Mouse (Mus musculus) liver, embryonic 14.5 days (tissue): ENCODE data around the gene Olfr1378. TPM values are rescaled to one million over a fixed set of nuclear protein-coding genes. Genes with fewer than 3 reads are reported as not detected.
A peak's percentile ranks its signal among the peaks of the same experiment; 100 is the strongest.

ENCODE experiments used
- ATAC-seq: fragments of 200-750 bp; cut with Nextera tagmentation; 2 replicates; pipeline ENCODE4 v1.8.0; 2017; ENCODE audit warnings: moderate number of reproducible peaks, mild to moderate bottlenecking, moderate library complexity; ENCODE audit not compliant: insufficient read depth
- DNase-seq, 3 experiments: peaks; one replicate each; pipeline ENCODE4 v3.0.0-alpha.2; 2012 to 2013; ENCODE audit warnings: low read depth in 3 of 3, low spot score in 3 of 3
- H3K27ac ChIP-seq: fragments of 300-500 bp; sonication (generic); 2 replicates; pipeline ENCODE4 v1.5.1; 2014; ENCODE audit warnings: moderate library complexity, mild to moderate bottlenecking, control low read depth, inconsistent platforms
- H3K27me3 ChIP-seq: fragments of 300-500 bp; sonication (generic); 2 replicates; pipeline ENCODE4 v1.6.1; 2014; ENCODE audit warnings: mild to moderate bottlenecking, low read length, moderate library complexity; ENCODE audit not compliant: control insufficient read depth, insufficient read depth
- H3K36me3 ChIP-seq: fragments of 300-500 bp; sonication (generic); replicated peaks from 2 replicates; pipeline ENCODE4 v1.6.1; 2014; ENCODE audit warnings: low read depth; ENCODE audit not compliant: control insufficient read depth, insufficient read depth
- H3K4me1 ChIP-seq, 2 experiments: fragments of 200-500 bp in 1 of 2; fragments of 300-500 bp in 1 of 2; sonication (generic) in 1 of 2; replicated peaks; 2 replicates each; pipeline ENCODE4 v1.6.1; 2012 to 2014; ENCODE audit warnings: antibody characterized with exemption in 1 of 2, inconsistent platforms in 1 of 2, low read length in 1 of 2; ENCODE audit not compliant: control insufficient read depth in 2 of 2, insufficient read depth in 2 of 2
- H3K4me2 ChIP-seq: fragments of 300-500 bp; sonication (generic); 2 replicates; pipeline ENCODE4 v1.6.1; 2014; ENCODE audit warnings: low read depth, mild to moderate bottlenecking, control low read depth, moderate library complexity
- H3K4me3 ChIP-seq, 2 experiments: fragments of 200-500 bp in 1 of 2; fragments of 300-500 bp in 1 of 2; sonication (generic) in 1 of 2; 2 replicates each; pipeline ENCODE4 v1.5.1; 2012 to 2014; ENCODE audit warnings: low read depth in 2 of 2, low read length in 2 of 2, mild to moderate bottlenecking in 2 of 2, control low read depth in 1 of 2, inconsistent platforms in 1 of 2, moderate library complexity in 1 of 2; ENCODE audit not compliant: insufficient read depth in 1 of 2
- H3K9ac ChIP-seq: fragments of 300-500 bp; sonication (generic); replicated peaks from 2 replicates; pipeline ENCODE4 v1.6.1; 2014; ENCODE audit warnings: mild to moderate bottlenecking, control low read depth, moderate library complexity
- H3K9me3 ChIP-seq: fragments of 300-500 bp; sonication (generic); 2 replicates; pipeline ENCODE4 v1.6.1; 2016; ENCODE audit warnings: low read length, mixed read lengths; ENCODE audit not compliant: control insufficient read depth
- CTCF ChIP-seq: IDR thresholded peaks from 2 replicates; pipeline ENCODE4 v1.5.1; 2016; ENCODE audit warnings: antibody characterized with exemption, low read depth, control low read depth
- EP300 ChIP-seq: IDR thresholded peaks from 2 replicates; pipeline ENCODE4 v1.6.1; 2016; ENCODE audit warnings: antibody characterized with exemption, low read depth
- WGBS: fragments of 180-500 bp; shearing (Covaris S2); extraction: QIAGEN DNeasy Blood & Tissue Kit; methylation state at CpG from one replicate; pipeline ENCODE4 v1.1.7; 2014; ENCODE audit not compliant: insufficient replicate concordance; 5-methylcytosine and 5-hydroxymethylcytosine counted together
- polyA plus RNA-seq, 2 experiments: library from polyadenylated mRNA; depleted of rRNA in 1 of 2; stranded (reverse) in 1 of 2; unstranded in 1 of 2; fragments of >200 nt; fragmentation: Nextera tagmentation in 1 of 2; extraction: Ambion mirVana in 1 of 2; gene quantifications; 2 replicates each; pipeline versions ENCODE4 v1.2.1 to v1.2.3; 2012 to 2014

Gene Olfr1378
- polyA plus RNA-seq, 2 experiments: not detected

DNA sequence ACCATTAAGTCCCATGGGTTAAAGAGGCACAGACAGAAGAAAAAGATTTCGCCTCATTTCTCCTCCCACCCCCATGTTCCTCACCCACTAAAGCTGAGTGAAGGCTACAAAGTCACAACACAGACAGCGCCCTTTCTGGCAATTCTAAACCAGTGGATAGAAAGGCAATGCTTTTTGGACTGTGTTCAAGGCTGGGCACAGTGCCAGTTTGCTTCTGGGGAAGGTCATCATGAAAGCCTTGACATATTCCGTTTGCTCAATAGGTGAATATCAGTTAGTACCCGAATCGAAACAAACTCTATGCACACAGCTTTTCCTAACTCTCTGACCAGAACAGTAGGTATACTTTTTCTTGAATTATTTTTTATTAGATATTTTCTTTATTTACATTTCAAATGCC is 45.5 kb downstream of the Olfr1378 start:
- DNase-seq: no peak

DNA sequence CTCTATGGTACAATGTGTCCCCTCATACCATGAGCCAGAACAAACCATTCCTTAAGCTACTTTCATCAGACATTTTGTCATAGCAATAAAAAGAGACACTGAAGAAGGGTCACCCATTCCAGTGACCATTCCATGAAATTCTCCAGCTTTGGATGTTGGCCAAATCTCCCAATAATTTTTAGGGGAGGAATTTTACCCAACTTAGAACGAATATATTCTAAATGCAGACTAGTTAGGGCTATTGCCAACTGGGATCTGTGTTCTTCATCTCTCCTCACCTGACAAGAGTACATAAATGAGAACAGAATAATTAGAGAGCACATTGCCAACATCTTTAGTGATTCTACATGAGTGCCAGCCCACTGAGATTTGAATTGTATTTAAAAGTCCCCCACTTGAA is 47.6 kb downstream of the Olfr1378 start, which contains the start of gene Olfr54:
Olfr54 (plus strand) TSS at position 301 of the 400 bp plus-strand sequence.
- Histone ChIP-seq H3K4me3 (no peak within 1 kb of the TSS), H3K27me3 (no peaks in the 10 kb centered on the region), H3K36me3 (no peaks in the 10 kb centered on the region), H3K4me2 (no peak within 1 kb of the TSS), H3K9ac (no peak within 1 kb of the TSS), H3K4me1 (no peaks in the 10 kb centered on the region), H3K27ac (no peak within 1 kb of the TSS), H3K9me3 (no peaks in the 10 kb centered on the region)
- 32% methylated on average over 1 of the region's 1 CpGs for WGBS
- ATAC-seq (no peak), DNase-seq (no peak)
- TF ChIP-seq EP300 (no peak), CTCF (no peak)

More for the DNA sequence above, 45.5 kb downstream of the Olfr1378 start:
- H3K9ac ChIP-seq: no peak overlapping the region
- no peaks in the 10 kb centered on the region for H3K4me1 ChIP-seq
- no peaks in the 10 kb centered on the region for H3K27me3 ChIP-seq
- H3K36me3 ChIP-seq: no peaks in the 10 kb centered on the region
- H3K9me3 ChIP-seq: no peaks in the 10 kb centered on the region
- no peak for ATAC-seq
- H3K4me2 ChIP-seq: no peak overlapping the region
- H3K4me3 ChIP-seq: no peak overlapping the region
- TF ChIP-seq EP300 (no peak), CTCF (no peak)
- WGBS: 56% methylated on average over 5 of the region's 5 CpGs
- no peak overlapping the region for H3K27ac ChIP-seq

DNA sequence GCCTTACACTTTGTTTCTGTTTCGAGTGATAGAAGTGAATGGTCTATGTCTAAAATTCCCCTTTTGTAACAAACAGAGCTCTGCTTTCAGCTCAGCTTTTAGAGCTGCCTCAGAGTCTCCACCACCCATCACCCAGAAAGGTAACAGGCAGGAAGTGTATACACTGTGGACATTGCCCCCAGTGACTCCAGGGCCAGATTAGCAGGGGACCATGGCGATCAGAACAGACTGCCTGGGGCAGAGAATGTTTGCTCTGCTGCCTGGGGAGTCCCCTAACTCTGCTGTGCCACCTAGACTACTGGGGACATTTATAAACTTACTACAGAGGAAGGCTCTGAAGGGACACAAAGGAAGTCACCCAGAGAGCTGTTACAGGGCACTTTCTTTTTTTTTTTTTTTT is 50.0 kb downstream of the Olfr1378 start:
- TF ChIP-seq CTCF: no peak
- H3K9me3 ChIP-seq: no peaks in the 10 kb centered on the region
- WGBS: 21% methylated on average over 2 of the region's 2 CpGs
- peak in 2 of 3 experiments; percentile 3 to 12 for DNase-seq
- peak; percentile 53; the same call in 1 of the 2 replicates for ATAC-seq
- H3K36me3 ChIP-seq: no peaks in the 10 kb centered on the region
- H3K4me3 ChIP-seq: no peak overlapping the region
- no peaks in the 10 kb centered on the region for H3K27me3 ChIP-seq
- no peak overlapping the region for H3K27ac ChIP-seq
- no peak overlapping the region for H3K9ac ChIP-seq
- H3K4me2 ChIP-seq: no peak overlapping the region
- H3K4me1 ChIP-seq: no peaks in the 10 kb centered on the region

Other genes starting within 250 kb of the Olfr1378 start
- 0.26 and 0.42 TPM in 2 replicates for gene Zfp354c, start 138.8 kb upstream of the Olfr1378 start, polyA plus RNA-seq (2012; rRNA removed)
- 0.65 and 0.69 TPM in 2 replicates for gene Zfp354c, start 138.8 kb upstream of the Olfr1378 start, polyA plus RNA-seq (2014; fragmentation: Nextera tagmentation; extraction: Ambion mirVana)
- gene Zfp879, start 125.0 kb upstream of the Olfr1378 start, polyA plus RNA-seq (2012; rRNA removed): 0.04 and 0.08 TPM in 2 replicates
- gene Zfp879, start 125.0 kb upstream of the Olfr1378 start, polyA plus RNA-seq (2014; fragmentation: Nextera tagmentation; extraction: Ambion mirVana): 0.04 and 0.13 TPM in 2 replicates
- gene Grm6, start 115.8 kb upstream of the Olfr1378 start, polyA plus RNA-seq (2012; rRNA removed): 0.10 and 0.15 TPM in 2 replicates
- 0.04 TPM in 1 of 2 replicates, not detected in the other for gene Grm6, start 115.8 kb upstream of the Olfr1378 start, polyA plus RNA-seq (2014; fragmentation: Nextera tagmentation; extraction: Ambion mirVana)
- 0.16 and 0.26 TPM in 2 replicates for gene Zfp454, start 78.9 kb upstream of the Olfr1378 start, polyA plus RNA-seq (2012; rRNA removed)
- 0.22 and 0.38 TPM in 2 replicates for gene Zfp454, start 78.9 kb upstream of the Olfr1378 start, polyA plus RNA-seq (2014; fragmentation: Nextera tagmentation; extraction: Ambion mirVana)
- 0.45 and 0.70 TPM in 2 replicates for gene Zfp2, start 50.4 kb upstream of the Olfr1378 start, polyA plus RNA-seq (2012; rRNA removed)
- gene Zfp2, start 50.4 kb upstream of the Olfr1378 start, polyA plus RNA-seq (2014; fragmentation: Nextera tagmentation; extraction: Ambion mirVana): 2.0 and 2.6 TPM in 2 replicates
- gene Zfp354b, start 34.9 kb upstream of the Olfr1378 start, polyA plus RNA-seq (2012; rRNA removed): 0.06 and 0.07 TPM in 2 replicates
- 0.08 TPM in 2 replicates for gene Zfp354b, start 34.9 kb upstream of the Olfr1378 start, polyA plus RNA-seq (2014; fragmentation: Nextera tagmentation; extraction: Ambion mirVana)
- not detected in 2 replicates for gene 4933414I15Rik, start 22.8 kb upstream of the Olfr1378 start, polyA plus RNA-seq (2012; rRNA removed)
- gene 4933414I15Rik, start 22.8 kb upstream of the Olfr1378 start, polyA plus RNA-seq (2014; fragmentation: Nextera tagmentation; extraction: Ambion mirVana): not detected in 2 replicates
- gene Prop1, start 12.8 kb upstream of the Olfr1378 start, polyA plus RNA-seq (2012; rRNA removed): not detected in 2 replicates
- gene Prop1, start 12.8 kb upstream of the Olfr1378 start, polyA plus RNA-seq (2014; fragmentation: Nextera tagmentation; extraction: Ambion mirVana): not detected in 2 replicates
- not detected in 2 replicates for gene Olfr1377, start 15.4 kb downstream of the Olfr1378 start, polyA plus RNA-seq (2012; rRNA removed)
- gene Olfr1377, start 15.4 kb downstream of the Olfr1378 start, polyA plus RNA-seq (2014; fragmentation: Nextera tagmentation; extraction: Ambion mirVana): not detected in 2 replicates
- not detected in 2 replicates for gene Olfr51, start 37.1 kb downstream of the Olfr1378 start, polyA plus RNA-seq (2012; rRNA removed)
- not detected in 2 replicates for gene Olfr51, start 37.1 kb downstream of the Olfr1378 start, polyA plus RNA-seq (2014; fragmentation: Nextera tagmentation; extraction: Ambion mirVana)
- not detected in 2 replicates for gene Olfr54, start 47.7 kb downstream of the Olfr1378 start, polyA plus RNA-seq (2012; rRNA removed)
- gene Olfr54, start 47.7 kb downstream of the Olfr1378 start, polyA plus RNA-seq (2014; fragmentation: Nextera tagmentation; extraction: Ambion mirVana): not detected in 2 replicates
- gene Olfr1375, start 81.6 kb downstream of the Olfr1378 start, polyA plus RNA-seq (2012; rRNA removed): not detected in 2 replicates
- not detected in 2 replicates for gene Olfr1375, start 81.6 kb downstream of the Olfr1378 start, polyA plus RNA-seq (2014; fragmentation: Nextera tagmentation; extraction: Ambion mirVana)
- gene Zfp354a, start 92.7 kb downstream of the Olfr1378 start, polyA plus RNA-seq (2012; rRNA removed): 0.47 and 1.1 TPM in 2 replicates
- 1.00 and 1.1 TPM in 2 replicates for gene Zfp354a, start 92.7 kb downstream of the Olfr1378 start, polyA plus RNA-seq (2014; fragmentation: Nextera tagmentation; extraction: Ambion mirVana)